Mouse (Mus musculus) liver, embryonic 12.5 days (tissue): ENCODE data around the gene Il16. TPM values are rescaled to one million over a fixed set of nuclear protein-coding genes. Genes with fewer than 3 reads are reported as not detected.

Experiments used
- ATAC-seq: fragments of 200-750 bp; cut with Nextera tagmentation; 2 replicates; pipeline ENCODE4 v1.8.0; 2017; ENCODE audit warnings: moderate number of reproducible peaks, mild to moderate bottlenecking, moderate library complexity
- H3K27ac ChIP-seq: fragments of 300-500 bp; sonication (generic); 2 replicates; pipeline ENCODE4 v1.5.1; 2016; ENCODE audit warnings: mild to moderate bottlenecking
- H3K27me3 ChIP-seq: fragments of 300-500 bp; sonication (generic); replicated peaks from 2 replicates; pipeline ENCODE4 v1.6.1; 2016; ENCODE audit warnings: mild to moderate bottlenecking, moderate library complexity
- H3K36me3 ChIP-seq: fragments of 300-500 bp; sonication (generic); 2 replicates; pipeline ENCODE4 v1.6.1; 2016; ENCODE audit warnings: mild to moderate bottlenecking, moderate library complexity
- H3K4me1 ChIP-seq: fragments of 300-500 bp; sonication (generic); 2 replicates; pipeline ENCODE4 v1.6.1; 2016
- H3K4me2 ChIP-seq: fragments of 300-500 bp; sonication (generic); 2 replicates; pipeline ENCODE4 v1.6.1; 2016; ENCODE audit warnings: mild to moderate bottlenecking, moderate library complexity
- H3K4me3 ChIP-seq: fragments of 300-500 bp; sonication (generic); 2 replicates; pipeline ENCODE4 v1.5.1; 2016; ENCODE audit warnings: mild to moderate bottlenecking, moderate library complexity
- H3K9ac ChIP-seq: fragments of 300-500 bp; sonication (generic); 2 replicates; pipeline ENCODE4 v1.6.1; 2016; ENCODE audit warnings: mild to moderate bottlenecking, moderate library complexity
- H3K9me3 ChIP-seq: fragments of 300-500 bp; sonication (generic); replicated peaks from 2 replicates; pipeline ENCODE4 v1.6.1; 2016; ENCODE audit warnings: mild to moderate bottlenecking, moderate library complexity
- WGBS: fragments of 180-500 bp; shearing (Covaris S2); methylation state at CpG from one replicate; pipeline ENCODE4 v1.1.7; 2016; ENCODE audit not compliant: insufficient replicate concordance; 5-methylcytosine and 5-hydroxymethylcytosine counted together
- polyA plus RNA-seq: library from polyadenylated mRNA; unstranded; fragments of >200 nt; fragmentation: Nextera tagmentation; extraction: Ambion mirVana; gene quantifications from 2 replicates; pipeline ENCODE4 v1.2.1, GENCODE M21; 2016

Il16 gene
- polyA plus RNA-seq, 1 experiment from 2014 or later, result 4.7 TPM

DNA sequence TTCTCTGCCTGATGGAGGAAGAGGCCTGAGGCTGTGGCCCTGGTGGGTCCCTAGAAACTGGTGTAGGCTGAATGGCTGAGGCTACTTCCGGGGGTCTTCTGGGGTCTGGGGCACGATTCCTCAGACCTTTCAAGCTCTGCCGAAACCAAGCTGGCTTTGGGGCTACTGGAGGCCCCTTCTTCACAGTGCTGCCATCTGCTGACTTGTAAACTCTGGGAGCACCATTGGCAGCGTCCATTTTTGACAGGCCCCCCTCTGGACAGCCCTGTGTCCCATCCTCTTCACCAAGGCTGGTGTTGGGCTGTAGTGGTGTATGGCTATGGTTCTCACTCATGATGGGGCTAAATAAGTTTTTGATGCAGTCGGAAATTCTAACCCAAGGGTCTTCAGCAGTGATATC lies 93.0 kb downstream of the Il16 start:
- Histone ChIP-seq H3K9me3 (no peaks in the 10 kb centered on the region), H3K9ac (no peak overlapping the region), H3K4me2 (no peak overlapping the region), H3K27ac (no peak overlapping the region), H3K27me3 (no peaks in the 10 kb centered on the region), H3K4me3 (no peak overlapping the region), H3K4me1 (peaks cover 6% of the 10 kb centered on the region; the same call in 1 of the 2 replicates), H3K36me3 (no peaks in the 10 kb centered on the region)
- WGBS, result 77% methylated on average over 5 of the region's 5 CpGs
- ATAC-seq, result no peak

GRCm38 (mm10) chr7:83650638-83651037 lies 94.9 kb downstream of the Il16 start:
- H3K4me2 ChIP-seq, result no peak overlapping the region
- WGBS, result 29% methylated on average over 5 of the region's 5 CpGs
- no peaks in the 10 kb centered on the region for H3K27me3 ChIP-seq
- H3K36me3 ChIP-seq, result no peaks in the 10 kb centered on the region
- H3K9me3 ChIP-seq, result no peaks in the 10 kb centered on the region
- no peak for ATAC-seq
- no peak overlapping the region for H3K4me3 ChIP-seq
- no peak overlapping the region for H3K9ac ChIP-seq
- H3K4me1 ChIP-seq, result peaks cover 6% of the 10 kb centered on the region; the same call in 1 of the 2 replicates
- no peak overlapping the region for H3K27ac ChIP-seq

DNA sequence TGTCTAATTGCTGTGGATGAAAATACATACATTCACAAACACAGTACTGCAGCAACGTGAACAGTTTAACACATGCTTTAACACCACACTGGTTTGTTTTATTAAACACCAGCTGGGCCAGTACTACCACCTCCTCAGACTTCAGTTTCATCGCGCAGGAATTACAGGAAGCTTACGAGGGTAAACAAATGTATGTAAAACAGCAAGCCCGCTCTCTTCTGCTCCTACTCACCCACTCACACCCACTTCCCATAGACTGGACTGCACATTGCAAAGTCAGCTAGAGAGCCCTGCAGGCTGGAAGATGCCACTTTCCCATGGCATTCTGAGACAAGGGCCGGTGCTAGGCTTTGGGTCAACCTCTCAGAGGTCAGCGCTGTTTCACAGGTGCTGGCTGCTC lies 96.7 kb downstream of the Il16 start:
- Histone ChIP-seq H3K9ac (no peak overlapping the region), H3K4me2 (no peak overlapping the region), H3K27ac (no peak overlapping the region), H3K4me1 (peaks cover 4% of the 10 kb centered on the region; the same call in 1 of the 2 replicates), H3K27me3 (no peaks in the 10 kb centered on the region), H3K9me3 (no peaks in the 10 kb centered on the region), H3K36me3 (0 out of 2 replicates have a peak, but pooled peaks cover 5% of the 10 kb centered on the region), H3K4me3 (no peak overlapping the region)
- ATAC-seq, result no peak
- 72% methylated on average over 7 of the region's 7 CpGs for WGBS

DNA sequence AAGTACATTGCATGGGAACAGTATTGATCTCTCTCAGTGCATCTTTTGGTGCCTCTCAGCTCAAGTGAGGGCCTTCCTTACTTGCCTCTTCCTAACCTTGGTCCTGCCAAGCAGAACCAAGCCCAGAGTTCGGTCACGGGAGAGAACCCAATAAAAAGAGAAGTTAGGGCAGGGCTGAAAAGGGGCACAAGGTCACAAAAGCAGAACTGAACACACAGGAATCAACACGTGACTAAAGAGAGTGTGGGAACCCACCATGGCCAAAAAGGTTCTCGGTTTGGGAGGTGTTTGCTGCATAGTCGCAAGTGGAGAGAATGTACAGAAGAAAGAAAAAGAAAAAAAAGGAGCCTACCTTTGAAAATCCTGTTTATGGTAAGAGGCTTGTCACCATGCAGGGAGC lies 100.0 kb downstream of the Il16 start:
- no peaks in the 10 kb centered on the region for H3K9me3 ChIP-seq
- H3K4me3 ChIP-seq, result no peak overlapping the region
- no peak overlapping the region for H3K9ac ChIP-seq
- H3K27me3 ChIP-seq, result no peaks in the 10 kb centered on the region
- H3K36me3 ChIP-seq, result peaks cover 13% of the 10 kb centered on the region
- no peak overlapping the region for H3K4me2 ChIP-seq
- 39% methylated on average over 5 of the region's 5 CpGs for WGBS
- no peak overlapping the region for H3K27ac ChIP-seq
- ATAC-seq, result no peak
- H3K4me1 ChIP-seq, result no peaks in the 10 kb centered on the region

DNA sequence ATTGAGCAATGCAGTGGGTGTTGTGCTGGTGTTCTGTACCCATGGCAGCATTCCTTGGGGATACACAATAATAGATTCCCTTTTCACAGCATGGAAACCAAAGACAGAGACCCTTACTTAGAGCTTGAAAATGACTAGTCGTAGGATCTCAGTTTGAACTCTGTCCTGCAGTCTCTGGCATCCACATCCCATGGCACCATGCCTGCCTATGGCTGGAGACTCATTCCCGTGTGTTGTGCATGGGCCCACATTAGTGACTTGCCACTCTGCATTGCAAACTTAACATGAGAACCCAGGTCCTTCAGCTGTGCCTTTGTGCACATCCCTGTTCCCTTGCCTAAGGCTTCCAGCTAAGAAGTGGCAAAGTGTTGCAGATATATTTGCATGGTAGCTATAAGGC lies 100.8 kb downstream of the Il16 start:
- H3K27ac ChIP-seq, result no peak overlapping the region
- no peaks in the 10 kb centered on the region for H3K9me3 ChIP-seq
- no peaks in the 10 kb centered on the region for H3K4me1 ChIP-seq
- ATAC-seq, result no peak
- no peak overlapping the region for H3K9ac ChIP-seq
- WGBS, result 67% methylated on average over 2 of the region's 2 CpGs
- H3K4me2 ChIP-seq, result no peak overlapping the region
- peaks cover 18% of the 10 kb centered on the region for H3K36me3 ChIP-seq
- H3K27me3 ChIP-seq, result no peaks in the 10 kb centered on the region
- no peak overlapping the region for H3K4me3 ChIP-seq

DNA sequence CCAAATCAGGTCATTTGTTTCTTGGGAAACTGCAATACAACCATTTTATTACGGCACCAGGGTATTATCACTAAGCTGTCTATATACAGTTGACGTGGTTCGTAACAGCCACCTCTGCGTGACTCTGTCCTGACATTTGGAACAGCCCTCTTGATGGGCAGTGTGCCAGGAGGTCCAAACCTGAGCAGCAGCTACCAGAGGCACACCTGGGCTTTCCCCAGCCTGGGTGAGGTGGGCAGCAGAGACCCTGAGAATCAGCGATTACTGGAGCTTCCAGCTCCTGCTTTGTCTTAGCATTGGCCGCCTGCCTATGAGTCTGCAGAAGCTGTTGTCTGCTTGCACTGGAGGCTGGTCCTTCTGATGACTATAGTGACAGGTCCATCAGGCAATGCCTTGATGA lies 101.9 kb downstream of the Il16 start:
- Histone ChIP-seq H3K36me3 (peaks cover 23% of the 10 kb centered on the region), H3K4me2 (no peak overlapping the region), H3K27ac (no peak overlapping the region), H3K9ac (no peak overlapping the region), H3K4me1 (0 out of 2 replicates have a peak, but pooled peaks cover 6% of the 10 kb centered on the region), H3K4me3 (no peak overlapping the region), H3K9me3 (no peaks in the 10 kb centered on the region), H3K27me3 (no peaks in the 10 kb centered on the region)
- 85% methylated on average over 6 of the region's 6 CpGs for WGBS
- no peak for ATAC-seq

- Histone ChIP-seq H3K9me3 (no peaks in the 10 kb centered on the region), H3K4me1 (0 out of 2 replicates have a peak, but pooled peaks cover 6% of the 10 kb centered on the region), H3K27ac (no peak overlapping the region), H3K9ac (no peak overlapping the region), H3K36me3 (peaks cover 42% of the 10 kb centered on the region), H3K4me2 (no peak overlapping the region), H3K4me3 (no peak overlapping the region), H3K27me3 (no peaks in the 10 kb centered on the region)
- ATAC-seq, result no peak
- WGBS, result 60% methylated on average over 2 of the region's 2 CpGs
Observed at GRCm38 (mm10) chr7:83641163-83641562, 104.4 kb downstream of the Il16 start.

- no peak for ATAC-seq
- Histone ChIP-seq H3K4me1 (0 out of 2 replicates have a peak, but pooled peaks cover 6% of the 10 kb centered on the region), H3K27ac (no peak overlapping the region), H3K36me3 (peaks cover 44% of the 10 kb centered on the region), H3K4me2 (no peak overlapping the region), H3K9ac (no peak overlapping the region), H3K27me3 (no peaks in the 10 kb centered on the region), H3K9me3 (no peaks in the 10 kb centered on the region), H3K4me3 (no peak overlapping the region)
- 72% methylated on average over 5 of the region's 5 CpGs for WGBS
Observed at GRCm38 (mm10) chr7:83640581-83640980, 104.9 kb downstream of the Il16 start.

GRCm38 (mm10) chr7:83639084-83639483 lies 106.4 kb downstream of the Il16 start:
- 68% methylated on average over 3 of the region's 3 CpGs for WGBS
- Histone ChIP-seq H3K4me1 (0 out of 2 replicates have a peak, but pooled peaks cover 6% of the 10 kb centered on the region), H3K27me3 (no peaks in the 10 kb centered on the region), H3K9ac (no peak overlapping the region), H3K4me3 (no peak overlapping the region), H3K27ac (no peak overlapping the region), H3K36me3 (peaks cover 40% of the 10 kb centered on the region), H3K9me3 (no peaks in the 10 kb centered on the region), H3K4me2 (no peak overlapping the region)
- no peak for ATAC-seq

DNA sequence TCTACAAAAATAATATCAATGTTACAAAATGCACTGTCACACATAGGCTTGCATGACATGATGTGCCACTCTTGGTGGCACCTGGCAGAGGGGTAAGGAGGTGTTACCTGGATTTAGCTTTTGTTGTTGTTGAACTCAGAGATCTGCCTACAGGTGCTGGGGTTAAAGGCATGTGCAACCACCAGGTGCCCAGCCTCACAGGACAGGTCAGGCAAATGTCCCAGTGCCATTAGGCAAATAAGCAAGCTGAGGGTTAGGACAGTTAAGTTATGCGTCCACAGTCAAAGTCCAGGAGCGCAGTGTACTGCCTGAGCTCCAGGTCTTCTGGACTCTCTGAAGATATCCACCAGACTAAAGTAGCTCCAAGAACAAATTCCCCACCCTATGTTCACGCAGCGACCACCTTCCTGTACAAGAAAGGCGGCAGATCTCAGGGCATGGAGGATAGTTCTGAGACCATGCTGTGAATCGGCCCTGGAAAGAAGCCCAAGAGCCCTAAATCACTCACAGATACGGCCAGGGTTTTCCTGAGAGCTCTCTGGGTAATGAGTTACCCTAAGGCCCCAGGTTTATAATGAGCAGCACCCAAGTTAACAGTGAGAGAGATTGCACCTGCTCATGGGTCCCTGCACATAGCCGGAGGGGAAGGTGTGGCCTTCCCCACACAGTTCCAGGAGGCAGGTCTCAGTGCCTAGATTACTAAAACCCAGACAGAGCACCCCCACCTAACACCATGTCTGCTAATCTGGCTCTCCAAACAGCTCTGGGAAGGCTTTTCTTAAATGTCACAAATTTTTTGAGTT lies 107.5 kb downstream of the Il16 start:
- Histone ChIP-seq H3K9me3 (no peaks in the 10 kb centered on the region), H3K27ac (no peak overlapping the region), H3K9ac (no peak overlapping the region), H3K4me1 (peaks cover 13% of the 10 kb centered on the region), H3K36me3 (peaks cover 34% of the 10 kb centered on the region), H3K4me3 (no peak overlapping the region), H3K27me3 (no peaks in the 10 kb centered on the region), H3K4me2 (no peak overlapping the region)
- no peak for ATAC-seq
- 79% methylated on average over 8 of the region's 8 CpGs for WGBS

DNA sequence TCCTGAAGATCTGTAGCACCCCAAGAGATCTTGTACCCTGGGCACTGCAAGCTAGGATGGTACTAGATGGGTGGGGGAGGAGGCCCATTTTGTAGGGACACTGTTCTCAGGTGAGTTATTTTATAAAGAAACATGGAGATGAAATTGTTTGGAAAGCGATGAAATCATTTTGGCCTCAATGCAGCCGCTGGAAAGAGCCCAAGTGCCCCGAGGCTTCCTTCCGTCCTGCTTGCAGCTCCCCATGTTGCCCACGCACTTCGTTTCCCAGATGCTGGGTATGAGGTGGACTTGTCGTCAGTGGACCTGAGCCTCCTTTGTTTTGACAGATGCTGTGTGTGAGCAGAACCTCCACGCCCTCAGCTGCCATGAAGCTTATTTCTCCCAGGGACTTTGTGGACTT lies 109.1 kb downstream of the Il16 start:
- Histone ChIP-seq H3K4me2 (no peak overlapping the region), H3K27ac (no peak overlapping the region), H3K4me3 (no peak overlapping the region), H3K9ac (no peak overlapping the region), H3K9me3 (no peaks in the 10 kb centered on the region), H3K36me3 (peaks cover 34% of the 10 kb centered on the region), H3K4me1 (peaks cover 25% of the 10 kb centered on the region), H3K27me3 (no peaks in the 10 kb centered on the region)
- ATAC-seq, result no peak
- WGBS, result 81% methylated on average over 8 of the region's 8 CpGs

DNA sequence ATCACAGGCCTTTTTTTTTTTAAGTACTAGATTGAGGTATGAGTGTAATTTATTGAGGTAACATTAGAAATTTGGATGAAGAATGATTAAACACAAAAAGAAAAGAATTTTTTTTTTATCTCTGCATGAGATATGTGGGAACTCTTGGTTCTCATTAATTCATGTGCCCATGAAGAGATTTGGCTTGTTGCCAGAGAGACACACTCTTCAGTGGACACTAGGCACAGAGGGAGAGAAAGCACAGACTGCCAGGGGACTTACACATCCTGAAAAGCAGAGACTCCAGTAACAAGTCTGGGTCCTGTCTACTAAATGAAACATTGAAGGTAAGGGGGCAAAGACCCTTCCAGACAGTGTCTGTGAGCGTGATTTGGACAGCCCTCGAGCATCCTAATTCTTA lies 109.8 kb downstream of the Il16 start:
- WGBS, result 73% methylated on average over 2 of the region's 2 CpGs
- H3K4me2 ChIP-seq, result no peak overlapping the region
- no peak overlapping the region for H3K27ac ChIP-seq
- H3K4me1 ChIP-seq, result peaks cover 32% of the 10 kb centered on the region
- no peaks in the 10 kb centered on the region for H3K27me3 ChIP-seq
- no peak overlapping the region for H3K9ac ChIP-seq
- ATAC-seq, result no peak
- H3K9me3 ChIP-seq, result no peaks in the 10 kb centered on the region
- peaks cover 33% of the 10 kb centered on the region for H3K36me3 ChIP-seq
- H3K4me3 ChIP-seq, result no peak overlapping the region
